Mouse (Mus musculus) kidney, adult 2 months (tissue): ENCODE measurements around the gene Mlh1.

Experiments used
- CTCF ChIP-seq: fragments of 200-500 bp; conservative IDR thresholded peaks from 2 replicates; pipeline ENCODE4 v1.5.1; 2011; ENCODE audit warnings: low read depth, mild to moderate bottlenecking, control low read depth, low read length, moderate library complexity, mixed read lengths; ENCODE audit not compliant: insufficient read depth, insufficient read length
- POLR2A ChIP-seq: fragments of 200-500 bp; IDR thresholded peaks from one replicate; pipeline ENCODE4 v1.6.1; 2011; ENCODE audit warnings: low read depth, low read length, control low read depth

DNA sequence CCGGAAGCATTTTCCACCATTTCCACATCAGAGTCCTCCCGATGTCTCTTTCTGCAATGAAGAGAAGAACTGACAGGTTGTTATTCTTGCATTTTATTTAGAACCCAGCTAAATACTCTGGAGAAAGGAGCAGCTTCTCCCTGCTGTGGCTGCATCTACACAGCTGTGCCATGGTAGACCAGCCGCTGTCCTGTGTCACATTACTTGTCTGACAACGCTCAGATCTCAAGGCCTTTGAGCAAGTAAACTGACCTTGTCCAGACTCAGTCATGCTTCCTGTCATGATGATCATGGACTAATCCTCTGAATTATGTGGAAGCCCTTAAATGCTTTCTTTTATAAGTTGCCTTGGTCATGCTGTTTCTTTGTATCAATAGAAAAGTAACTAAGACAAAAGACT is 31.8 kb downstream of the Mlh1 start:
- TF ChIP-seq POLR2A (no peak), CTCF (no peak)
